Mouse (Mus musculus) liver, embryonic 14.5 days (tissue): ENCODE data around the gene Tnrc6c. TPM values are rescaled to one million over a fixed set of nuclear protein-coding genes. Genes with fewer than 3 reads are reported as not detected.

Experiments
- ATAC-seq: fragments of 200-750 bp; cut with Nextera tagmentation; 2 replicates; pipeline ENCODE4 v1.8.0; 2017; ENCODE audit warnings: moderate number of reproducible peaks, mild to moderate bottlenecking, moderate library complexity; ENCODE audit not compliant: insufficient read depth
- DNase-seq, 3 experiments: peaks; one replicate each; pipeline ENCODE4 v3.0.0-alpha.2; 2012 to 2013; ENCODE audit warnings: low read depth in 3 of 3, low spot score in 3 of 3
- H3K27ac ChIP-seq: fragments of 300-500 bp; sonication (generic); 2 replicates; pipeline ENCODE4 v1.5.1; 2014; ENCODE audit warnings: moderate library complexity, mild to moderate bottlenecking, control low read depth, inconsistent platforms
- H3K27me3 ChIP-seq: fragments of 300-500 bp; sonication (generic); 2 replicates; pipeline ENCODE4 v1.6.1; 2014; ENCODE audit warnings: mild to moderate bottlenecking, low read length, moderate library complexity; ENCODE audit not compliant: control insufficient read depth, insufficient read depth
- H3K36me3 ChIP-seq: fragments of 300-500 bp; sonication (generic); replicated peaks from 2 replicates; pipeline ENCODE4 v1.6.1; 2014; ENCODE audit warnings: low read depth; ENCODE audit not compliant: control insufficient read depth, insufficient read depth
- H3K4me1 ChIP-seq, 2 experiments: fragments of 200-500 bp in 1 of 2; fragments of 300-500 bp in 1 of 2; sonication (generic) in 1 of 2; replicated peaks; 2 replicates each; pipeline ENCODE4 v1.6.1; 2012 to 2014; ENCODE audit warnings: antibody characterized with exemption in 1 of 2, inconsistent platforms in 1 of 2, low read length in 1 of 2; ENCODE audit not compliant: control insufficient read depth in 2 of 2, insufficient read depth in 2 of 2
- H3K4me2 ChIP-seq: fragments of 300-500 bp; sonication (generic); 2 replicates; pipeline ENCODE4 v1.6.1; 2014; ENCODE audit warnings: low read depth, mild to moderate bottlenecking, control low read depth, moderate library complexity
- H3K4me3 ChIP-seq, 2 experiments: fragments of 200-500 bp in 1 of 2; fragments of 300-500 bp in 1 of 2; sonication (generic) in 1 of 2; 2 replicates each; pipeline ENCODE4 v1.5.1; 2012 to 2014; ENCODE audit warnings: low read depth in 2 of 2, low read length in 2 of 2, mild to moderate bottlenecking in 2 of 2, control low read depth in 1 of 2, inconsistent platforms in 1 of 2, moderate library complexity in 1 of 2; ENCODE audit not compliant: insufficient read depth in 1 of 2
- H3K9ac ChIP-seq: fragments of 300-500 bp; sonication (generic); replicated peaks from 2 replicates; pipeline ENCODE4 v1.6.1; 2014; ENCODE audit warnings: mild to moderate bottlenecking, control low read depth, moderate library complexity
- H3K9me3 ChIP-seq: fragments of 300-500 bp; sonication (generic); 2 replicates; pipeline ENCODE4 v1.6.1; 2016; ENCODE audit warnings: low read length, mixed read lengths; ENCODE audit not compliant: control insufficient read depth
- CTCF ChIP-seq: IDR thresholded peaks from 2 replicates; pipeline ENCODE4 v1.5.1; 2016; ENCODE audit warnings: antibody characterized with exemption, low read depth, control low read depth
- EP300 ChIP-seq: IDR thresholded peaks from 2 replicates; pipeline ENCODE4 v1.6.1; 2016; ENCODE audit warnings: antibody characterized with exemption, low read depth
- WGBS: fragments of 180-500 bp; shearing (Covaris S2); extraction: QIAGEN DNeasy Blood & Tissue Kit; methylation state at CpG from one replicate; pipeline ENCODE4 v1.1.7; 2014; ENCODE audit not compliant: insufficient replicate concordance; 5-methylcytosine and 5-hydroxymethylcytosine counted together
- polyA plus RNA-seq, 2 experiments: library from polyadenylated mRNA; depleted of rRNA in 1 of 2; stranded (reverse) in 1 of 2; unstranded in 1 of 2; fragments of >200 nt; fragmentation: Nextera tagmentation in 1 of 2; extraction: Ambion mirVana in 1 of 2; gene quantifications; 2 replicates each; pipeline versions ENCODE4 v1.2.1 to v1.2.3; 2012 to 2014

Gene Tnrc6c
- polyA plus RNA-seq, 2 experiments: 2.4 to 3.7 TPM

GRCm38 (mm10) chr11:117677111-117677510 is 23.0 kb downstream of the Tnrc6c start:
- Histone ChIP-seq H3K9ac (no peak overlapping the region), H3K4me1 (no peaks in the 10 kb centered on the region; a peak in 1 of 4 replicates), H3K4me2 (no peak overlapping the region), H3K4me3 (no peak overlapping the region), H3K36me3 (no peaks in the 10 kb centered on the region), H3K27ac (no peak overlapping the region), H3K9me3 (no peaks in the 10 kb centered on the region), H3K27me3 (no peaks in the 10 kb centered on the region)
- 48% methylated on average over 3 of the region's 3 CpGs for WGBS
- DNase-seq (no peak), ATAC-seq (no peak)
- no peak for TF ChIP-seq EP300
- TF ChIP-seq CTCF: no peak

GRCm38 (mm10) chr11:117677594-117677993 is 23.5 kb downstream of the Tnrc6c start:
- DNase-seq (no peak), ATAC-seq (no peak)
- Histone ChIP-seq H3K9ac (no peak overlapping the region), H3K9me3 (no peaks in the 10 kb centered on the region), H3K4me3 (no peak overlapping the region), H3K27ac (no peak overlapping the region), H3K36me3 (no peaks in the 10 kb centered on the region), H3K4me2 (no peak overlapping the region), H3K27me3 (no peaks in the 10 kb centered on the region), H3K4me1 (no peaks in the 10 kb centered on the region; a peak in 1 of 4 replicates)
- WGBS: 68% methylated on average over 3 of the region's 3 CpGs
- TF ChIP-seq EP300 (no peak), CTCF (no peak)

- no peaks in the 10 kb centered on the region for H3K9me3 ChIP-seq
- no peaks in the 10 kb centered on the region for H3K27me3 ChIP-seq
- no peak for ATAC-seq
- TF ChIP-seq EP300: no peak
- TF ChIP-seq CTCF: no peak
- no peaks in the 10 kb centered on the region for H3K36me3 ChIP-seq
- H3K4me1 ChIP-seq: no peaks in the 10 kb centered on the region; a peak in 1 of 4 replicates
- no peak overlapping the region for H3K9ac ChIP-seq
- H3K27ac ChIP-seq: no peak overlapping the region
- no peak overlapping the region for H3K4me3 ChIP-seq
- no peak overlapping the region for H3K4me2 ChIP-seq
- WGBS: 76% methylated on average over 4 of the region's 4 CpGs
- no peak for DNase-seq
These were observed 24.1 kb downstream of the Tnrc6c start for GRCm38 (mm10) chr11:117678155-117678554.

GRCm38 (mm10) chr11:117678740-117679139 is 24.7 kb downstream of the Tnrc6c start:
- Histone ChIP-seq H3K36me3 (no peaks in the 10 kb centered on the region), H3K4me3 (no peak overlapping the region), H3K4me2 (no peak overlapping the region), H3K9ac (no peak overlapping the region), H3K27me3 (no peaks in the 10 kb centered on the region), H3K27ac (no peak overlapping the region), H3K9me3 (no peaks in the 10 kb centered on the region), H3K4me1 (no peaks in the 10 kb centered on the region; a peak in 1 of 4 replicates)
- ATAC-seq (no peak), DNase-seq (no peak)
- TF ChIP-seq CTCF (peak; percentile 45; the same call in 1 of the 2 replicates), EP300 (no peak)
- WGBS: 18% methylated on average over 2 of the region's 2 CpGs

- no peak overlapping the region for H3K9ac ChIP-seq
- H3K4me1 ChIP-seq: peaks cover 0 to 9% of the 10 kb centered on the region in 2 experiments; a peak in 2 of 4 replicates
- WGBS: 62% methylated on average over 5 of the region's 5 CpGs
- ATAC-seq: no peak
- H3K4me2 ChIP-seq: no peak overlapping the region
- no peak overlapping the region for H3K4me3 ChIP-seq
- no peaks in the 10 kb centered on the region for H3K36me3 ChIP-seq
- TF ChIP-seq EP300 (no peak), CTCF (no peak)
- no peaks in the 10 kb centered on the region for H3K27me3 ChIP-seq
- no peaks in the 10 kb centered on the region for H3K9me3 ChIP-seq
- no peak overlapping the region for H3K27ac ChIP-seq
- DNase-seq: no peak
These were observed 30.6 kb downstream of the Tnrc6c start for GRCm38 (mm10) chr11:117684640-117685039.
